Mouse (Mus musculus): ENCODE measurements around the gene Mmp10. TPM values are rescaled to one million over a fixed set of nuclear protein-coding genes. Genes with fewer than 3 reads are reported as not detected.

Gene Mmp10
- total and polyA plus RNA-seq, 3 experiments: not detected

DNA sequence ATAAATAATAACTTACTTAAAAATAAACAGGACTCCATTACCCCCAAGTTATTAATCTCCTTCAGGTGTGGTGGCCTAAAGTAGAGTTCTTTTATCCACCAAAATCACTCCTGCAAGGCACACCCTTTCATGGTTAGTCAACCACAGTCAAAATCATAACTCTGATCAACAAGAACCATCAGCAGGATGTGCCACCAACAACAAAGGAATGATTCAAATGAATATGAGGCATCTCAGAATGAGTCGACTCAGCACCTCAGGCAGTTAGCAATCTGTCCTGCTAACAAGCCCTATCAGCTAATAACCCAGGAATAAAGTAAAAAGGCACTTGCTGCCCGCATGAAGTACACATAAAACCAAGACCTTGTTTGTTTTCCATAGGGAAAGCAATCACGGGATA, 1.0 kb upstream of the Mmp10 start:
- Histone ChIP-seq H3K27ac (ENCODE audit: control insufficient read depth, low read depth, low read length) (no peak overlapping the region), H3K4me3 (ENCODE audit: control insufficient read depth in 1 of 2, insufficient read depth in 1 of 2, low read depth in 2 of 2, low read length in 2 of 2) (no peak overlapping the region), H3K79me2 (ENCODE audit: control insufficient read depth, insufficient read depth, low read length, poor library complexity) (no peaks in the 10 kb centered on the region), H3K9me3 (replicated peaks; ENCODE audit: insufficient read depth, low read length) (no peaks in the 10 kb centered on the region), H3K36me3 (ENCODE audit: control insufficient read depth in 1 of 2, insufficient read depth in 2 of 2, low read length in 2 of 2) (no peaks in the 10 kb centered on the region), H3K4me1 (ENCODE audit: control insufficient read depth in 1 of 2, insufficient read depth in 2 of 2, low read length in 2 of 2) (no peaks in the 10 kb centered on the region), H3K9ac (ENCODE audit: control insufficient read depth, low read depth, low read length, poor library complexity, severe bottlenecking) (no peak overlapping the region), H3K27me3 (ENCODE audit: control insufficient read depth in 1 of 2, insufficient read depth in 2 of 2, low read length in 2 of 2) (peaks cover 0 to 3% of the 10 kb centered on the region in 2 experiments; a peak in 3 of 4 replicates)
- TF ChIP-seq HCFC1 (IDR thresholded peaks at IDR 0.05; ENCODE audit: low read depth, low read length): no peak
- no peak for TF ChIP-seq E2F4 (IDR thresholded peaks at IDR 0.05; ENCODE audit: borderline replicate concordance, low read depth, low read length)
- no peak for TF ChIP-seq ZC3H11A (IDR thresholded peaks at IDR 0.05; ENCODE audit: low read depth, low read length)
- no peak for TF ChIP-seq ETS1 (IDR thresholded peaks at IDR 0.05; ENCODE audit: low read depth, low read length)
- TF ChIP-seq NELFE (IDR thresholded peaks at IDR 0.05; ENCODE audit: low read depth, low read length): no peak
- no peak for TF ChIP-seq TAL1 (IDR thresholded peaks at IDR 0.05; ENCODE audit: low read length)
- TF ChIP-seq ZNF384 (IDR thresholded peaks at IDR 0.05; ENCODE audit: low read depth, low read length): no peak
- TF ChIP-seq EP300 (IDR thresholded peaks at IDR 0.05; ENCODE audit: low read depth in 1 of 2, low read length in 2 of 2): no peak
- TF ChIP-seq MEF2A (IDR thresholded peaks at IDR 0.05; ENCODE audit: extremely low read depth, insufficient replicate concordance, low read depth, low read length, poor library complexity, severe bottlenecking): no peak
- no peak for TF ChIP-seq TCF12 (IDR thresholded peaks at IDR 0.05; ENCODE audit: low read depth, low read length)
- no peak for TF ChIP-seq GABPA (IDR thresholded peaks at IDR 0.05; ENCODE audit: low read depth, low read length)
- TF ChIP-seq MYC (IDR thresholded peaks at IDR 0.05; ENCODE audit: low read depth, low read length): no peak
- no peak for TF ChIP-seq CHD2 (IDR thresholded peaks at IDR 0.05; ENCODE audit: low read length)
- no peak for DNase-seq (ENCODE audit: low read depth, low spot score)

DNA sequence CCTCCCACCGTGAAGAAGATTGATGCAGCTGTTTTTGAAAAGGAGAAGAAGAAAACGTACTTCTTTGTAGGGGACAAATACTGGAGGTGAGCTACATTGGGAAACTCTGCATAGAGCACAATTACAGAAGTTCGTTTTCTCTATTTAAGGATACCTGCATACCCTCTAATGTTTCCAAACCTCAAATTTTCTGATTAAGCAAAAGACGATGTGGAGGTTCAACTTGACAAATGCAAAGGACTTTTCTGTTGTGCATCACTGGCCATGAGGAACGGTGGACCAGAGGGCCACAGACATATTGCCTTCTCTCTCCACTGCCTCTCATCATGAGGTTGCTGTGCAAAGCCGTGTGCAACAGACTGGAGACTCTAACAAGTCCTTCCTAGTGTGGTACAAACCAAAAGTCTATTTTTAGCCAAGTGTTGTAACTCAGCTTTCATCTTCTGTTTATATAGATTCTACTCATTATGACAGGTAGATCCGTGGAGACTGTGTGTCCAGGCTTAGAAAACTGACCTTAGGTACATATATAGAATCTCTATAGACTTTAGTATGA, 5.2 kb downstream of the Mmp10 start:
- TF ChIP-seq MYC (IDR thresholded peaks at IDR 0.05; ENCODE audit: low read depth, low read length) (no peak), TBP (IDR thresholded peaks at IDR 0.05; ENCODE audit: low read depth, low read length) (no peak), RCOR1 (IDR thresholded peaks at IDR 0.05; ENCODE audit: low read depth, low read length) (no peak), HCFC1 (IDR thresholded peaks at IDR 0.05; ENCODE audit: low read depth, low read length) (no peak), CHD1 (IDR thresholded peaks at IDR 0.05; ENCODE audit: low read depth, low read length) (no peak), MAX (IDR thresholded peaks at IDR 0.05; ENCODE audit: low read length) (no peak), KAT2A (conservative IDR thresholded peaks at IDR 0.05; ENCODE audit: low read depth, low read length) (no peak), POLR2AphosphoS2 (IDR thresholded peaks at IDR 0.05; ENCODE audit: low read length) (no peak), POLR2A (IDR thresholded peaks at IDR 0.05; ENCODE audit: control insufficient read depth in 1 of 2, insufficient read depth in 1 of 2, low read depth in 1 of 2, low read length in 2 of 2, poor library complexity in 1 of 2) (no peak), E2F4 (IDR thresholded peaks at IDR 0.05; ENCODE audit: borderline replicate concordance, low read depth, low read length) (no peak), CTCF (IDR thresholded peaks at IDR 0.05 in 2 of 3, conservative IDR thresholded peaks at IDR 0.05 in 1 of 3; ENCODE audit: control insufficient read depth in 1 of 3, insufficient read depth in 1 of 3, low read depth in 2 of 3, low read length in 3 of 3, poor library complexity in 1 of 3, severe bottlenecking in 1 of 3) (no peak)
- no peaks in the 10 kb centered on the region for H3K36me3 ChIP-seq (ENCODE audit: control insufficient read depth in 1 of 2, insufficient read depth in 2 of 2, low read length in 2 of 2)
- H3K9me3 ChIP-seq (replicated peaks; ENCODE audit: insufficient read depth, low read length): no peaks in the 10 kb centered on the region
- no peak overlapping the region for H3K27ac ChIP-seq (ENCODE audit: control insufficient read depth, low read depth, low read length)
- no peaks in the 10 kb centered on the region for H3K79me2 ChIP-seq (ENCODE audit: control insufficient read depth, insufficient read depth, low read length, poor library complexity)
- H3K27me3 ChIP-seq (ENCODE audit: control insufficient read depth in 1 of 2, insufficient read depth in 2 of 2, low read length in 2 of 2): peaks cover 0 to under 1% of the 10 kb centered on the region in 2 experiments; a peak in 2 of 4 replicates
- no peaks in the 10 kb centered on the region for H3K4me1 ChIP-seq (ENCODE audit: control insufficient read depth in 1 of 2, insufficient read depth in 2 of 2, low read length in 2 of 2)
- H3K9ac ChIP-seq (ENCODE audit: control insufficient read depth, low read depth, low read length, poor library complexity, severe bottlenecking): no peak overlapping the region
- DNase-seq (ENCODE audit: low read depth, low spot score): no peak
- H3K4me3 ChIP-seq (ENCODE audit: control insufficient read depth in 1 of 2, insufficient read depth in 1 of 2, low read depth in 2 of 2, low read length in 2 of 2): no peak overlapping the region
